Mouse (Mus musculus) embryonic fibroblast, embryonic 13.5 days (primary cell): ENCODE measurements around the gene Cnga4. TPM values are rescaled to one million over a fixed set of nuclear protein-coding genes. Genes with fewer than 3 reads are reported as not detected.

Source experiments
- H3K27ac ChIP-seq: 2 replicates; pipeline ENCODE4 v1.5.1; 2012; ENCODE audit warnings: low read length, control low read depth, inconsistent platforms; ENCODE audit not compliant: insufficient read depth
- H3K4me1 ChIP-seq: 2 replicates; pipeline ENCODE4 v1.6.1; 2011; ENCODE audit warnings: low read length; ENCODE audit not compliant: control insufficient read depth, insufficient read depth
- H3K4me3 ChIP-seq: 2 replicates; pipeline ENCODE4 v1.5.1; 2011; ENCODE audit warnings: mild to moderate bottlenecking, control low read depth, low read length; ENCODE audit not compliant: insufficient read depth
- CTCF ChIP-seq: IDR thresholded peaks from 2 replicates; pipeline ENCODE4 v1.5.1; 2011; ENCODE audit warnings: mild to moderate bottlenecking, control low read depth, low read length, moderate library complexity, borderline replicate concordance; ENCODE audit not compliant: insufficient read depth
- POLR2A ChIP-seq: IDR thresholded peaks from 2 replicates; pipeline ENCODE4 v1.6.1; 2011; ENCODE audit warnings: low read depth, mild to moderate bottlenecking, control low read depth, low read length, moderate library complexity
- polyA plus RNA-seq: library from polyadenylated mRNA; stranded (reverse); fragments of >200 nt; gene quantifications from 2 replicates; pipeline ENCODE4 v1.2.4, GENCODE M21; 2011; ENCODE audit warnings: low read depth; ENCODE audit not compliant: missing spikeins, insufficient read length

The Cnga4 gene
- polyA plus RNA-seq, 1 experiment, result not detected

DNA sequence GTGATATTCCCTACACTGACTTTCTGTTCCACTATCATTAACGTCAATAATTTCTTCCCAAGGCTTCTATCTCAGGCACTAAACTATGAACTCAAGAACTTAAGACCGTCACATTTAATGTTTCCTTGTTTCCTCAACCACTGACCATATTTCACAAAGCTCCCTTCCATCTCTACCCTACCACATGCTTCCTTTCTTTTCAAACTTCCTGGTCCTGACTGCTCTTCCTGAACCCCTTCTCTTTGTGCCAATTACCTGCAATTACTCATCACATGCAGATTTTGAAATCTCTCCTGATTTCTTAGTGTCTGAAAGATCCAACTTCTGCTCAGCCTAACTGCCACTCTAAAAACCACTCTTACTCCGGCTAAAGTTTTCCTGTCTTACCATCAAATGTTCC, 24.0 kb upstream of the Cnga4 start:
- Histone ChIP-seq H3K27ac (no peak overlapping the region), H3K4me3 (no peak overlapping the region), H3K4me1 (no peaks in the 10 kb centered on the region)
- TF ChIP-seq POLR2A (no peak), CTCF (no peak)

DNA sequence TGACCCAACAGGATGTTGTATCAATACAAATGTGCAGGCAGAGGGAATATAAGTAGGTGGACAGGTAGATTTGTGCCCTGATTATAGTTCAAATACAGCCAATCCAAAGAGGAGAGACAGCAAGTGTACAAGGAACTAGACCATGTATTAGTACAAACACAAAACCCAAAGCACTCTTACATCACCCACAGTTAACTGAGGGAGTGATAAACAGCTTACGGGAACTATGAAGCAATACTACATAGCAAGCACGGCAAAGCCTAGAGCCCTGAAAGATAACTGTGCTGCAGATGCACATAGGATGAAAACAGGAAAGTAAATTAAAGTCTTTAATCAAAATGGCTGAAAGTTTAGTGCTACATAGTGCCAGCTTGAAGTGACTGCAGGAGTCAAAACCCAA, 16.7 kb upstream of the Cnga4 start:
- Histone ChIP-seq H3K27ac (no peak overlapping the region), H3K4me1 (no peaks in the 10 kb centered on the region), H3K4me3 (no peak overlapping the region)
- TF ChIP-seq CTCF (no peak), POLR2A (no peak)

GRCm38 (mm10) chr7:105390236-105390635, 14.1 kb upstream of the Cnga4 start:
- Histone ChIP-seq H3K4me1 (no peaks in the 10 kb centered on the region), H3K27ac (no peak overlapping the region), H3K4me3 (no peak overlapping the region)
- no peak for TF ChIP-seq CTCF
- no peak for TF ChIP-seq POLR2A

DNA sequence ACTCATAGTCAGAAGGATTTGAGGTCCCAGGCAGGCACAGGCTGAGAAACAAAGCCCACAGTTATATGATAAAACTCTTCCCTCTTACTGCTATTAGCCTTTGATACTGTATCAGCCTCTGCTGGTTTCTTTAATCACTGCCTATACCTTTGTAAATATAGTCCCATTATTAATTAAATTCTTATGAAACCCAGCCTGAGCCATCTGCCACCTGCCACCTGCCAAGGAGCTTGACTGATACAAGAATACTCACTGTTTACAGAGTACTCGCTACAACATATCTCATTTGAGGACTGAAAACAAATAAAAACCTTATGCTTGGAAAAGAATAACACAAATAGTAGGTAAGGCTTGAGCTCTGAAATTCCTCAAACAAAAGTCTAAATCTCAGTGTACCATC, 9.8 kb upstream of the Cnga4 start:
- TF ChIP-seq POLR2A (no peak), CTCF (no peak)
- no peak overlapping the region for H3K4me3 ChIP-seq
- H3K27ac ChIP-seq, result no peak overlapping the region
- H3K4me1 ChIP-seq, result peaks cover 7% of the 10 kb centered on the region; the same call in 1 of the 2 replicates

- TF ChIP-seq POLR2A, result no peak
- no peak for TF ChIP-seq CTCF
- no peak overlapping the region for H3K4me3 ChIP-seq
- peaks cover 7% of the 10 kb centered on the region; the same call in 1 of the 2 replicates for H3K4me1 ChIP-seq
- no peak overlapping the region for H3K27ac ChIP-seq
Measured at GRCm38 (mm10) chr7:105395131-105395820, 9.1 kb upstream of the Cnga4 start.

- H3K4me1 ChIP-seq, result peaks cover 7% of the 10 kb centered on the region; the same call in 1 of the 2 replicates
- no peak overlapping the region for H3K4me3 ChIP-seq
- no peak overlapping the region for H3K27ac ChIP-seq
- TF ChIP-seq CTCF, result no peak
- no peak for TF ChIP-seq POLR2A
Measured at GRCm38 (mm10) chr7:105396126-105396525, 8.2 kb upstream of the Cnga4 start.

DNA sequence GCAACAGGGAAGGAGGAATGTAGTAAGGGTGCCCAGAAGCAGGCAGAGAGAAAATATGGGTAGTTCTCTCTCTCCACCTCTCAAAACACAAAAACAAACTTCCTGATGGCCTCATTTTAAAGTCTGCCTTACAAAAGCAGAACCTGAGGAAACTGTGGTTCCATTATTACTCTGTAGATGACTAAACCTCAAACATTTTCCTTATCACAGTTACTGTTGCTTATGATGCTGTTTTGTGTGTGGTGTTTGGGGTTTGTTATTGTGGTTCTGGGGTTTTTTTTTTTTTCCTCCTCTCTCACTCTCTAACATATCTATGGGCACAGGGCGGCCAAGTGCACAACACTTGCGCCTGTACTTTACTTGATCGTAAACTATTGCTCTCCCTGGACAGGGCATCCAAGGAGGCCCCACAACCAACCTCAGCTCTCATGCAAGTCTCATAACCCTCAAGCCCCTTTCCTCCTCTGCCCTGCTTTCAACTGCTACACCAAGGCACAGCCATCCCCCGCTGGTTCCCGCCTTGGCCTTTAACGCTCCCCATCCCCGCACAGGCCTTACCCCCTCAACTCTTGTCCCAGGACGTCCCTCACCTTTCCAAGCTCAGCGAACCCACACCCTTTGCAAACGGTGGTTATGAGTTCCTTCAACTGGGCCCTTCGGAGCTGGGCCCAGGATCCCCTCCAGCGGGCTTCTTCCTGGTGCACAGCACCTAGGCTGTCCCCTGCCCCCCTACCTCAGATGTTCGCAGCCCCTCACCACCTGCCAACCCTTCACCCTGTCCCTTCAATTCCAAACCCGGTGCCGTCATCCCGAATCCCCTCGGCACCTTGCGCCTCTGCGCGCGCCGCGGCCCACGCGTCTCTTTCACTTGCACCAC, 5.1 kb upstream of the Cnga4 start:
- H3K4me1 ChIP-seq, result peaks cover 7% of the 10 kb centered on the region; the same call in 1 of the 2 replicates
- no peak overlapping the region for H3K27ac ChIP-seq
- peak overlapping the region; percentile 89 for H3K4me3 ChIP-seq
- TF ChIP-seq POLR2A (no peak; the same call in 1 of the 2 replicates), CTCF (no peak)

GRCm38 (mm10) chr7:105399935-105400624, 4.3 kb upstream of the Cnga4 start, which contains the start of gene Fam160a2:
Fam160a2 (minus strand) TSS chr7:105400054.
- peak; percentile 93 for TF ChIP-seq POLR2A
- TF ChIP-seq CTCF, result no peak
- peaks cover 7% of the 10 kb centered on the region; the same call in 1 of the 2 replicates for H3K4me1 ChIP-seq
- H3K4me3 ChIP-seq, result peak within 1 kb of the TSS; percentile 89
- H3K27ac ChIP-seq, result peak within 1 kb of the TSS; percentile 73

DNA sequence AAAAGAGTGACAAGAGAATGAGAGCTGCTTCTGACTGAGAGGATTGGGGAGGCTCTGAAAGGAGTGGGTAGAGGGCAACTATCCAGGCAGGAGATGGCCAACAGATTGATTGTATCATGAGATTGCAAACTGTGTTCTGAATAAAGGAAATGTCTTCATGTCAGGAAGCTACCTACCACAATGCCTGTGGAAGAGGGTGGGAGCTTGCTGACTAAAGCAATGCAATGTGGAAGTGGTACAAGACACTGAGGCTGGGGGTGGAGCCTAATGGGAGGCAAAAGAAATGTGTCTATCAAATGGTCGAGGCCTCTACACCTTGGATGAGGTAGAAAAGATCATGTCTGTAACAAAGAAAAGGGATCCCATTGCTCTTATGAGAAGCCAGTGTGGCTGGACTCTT, 2.0 kb downstream of the Cnga4 start:
- TF ChIP-seq POLR2A (no peak), CTCF (no peak)
- Histone ChIP-seq H3K4me1 (no peaks in the 10 kb centered on the region), H3K4me3 (no peak overlapping the region)

More for the DNA sequence above, 2.0 kb downstream of the Cnga4 start:
- H3K27ac ChIP-seq, result no peak overlapping the region
